Mouse (Mus musculus): ENCODE measurements around the gene Tmem136. TPM values are rescaled to one million over a fixed set of nuclear protein-coding genes. Genes with fewer than 3 reads are reported as not detected.

Tmem136 gene
- polyA plus RNA-seq, 1 experiment from 2014 or later: 9.3 TPM

- Histone ChIP-seq H3K4me1 (replicated peaks; ENCODE audit: insufficient read depth, low read length) (peaks cover 10% of the 10 kb centered on the region), H3K27ac (no peak overlapping the region)
- WGBS: 81% methylated on average over 2 of the region's 2 CpGs
Measured at GRCm38 (mm10) chr9:43102931-43103330, 13.4 kb downstream of the Tmem136 start.

GRCm38 (mm10) chr9:43101936-43102595 lies 14.3 kb downstream of the Tmem136 start:
- 62% methylated on average over 8 of the region's 8 CpGs for WGBS
- no peaks in the 10 kb centered on the region for H3K27me3 ChIP-seq (ENCODE audit: insufficient read depth, low read length)
- no peak for DNase-seq (ENCODE audit: low spot score)
- no peaks in the 10 kb centered on the region for H3K36me3 ChIP-seq (ENCODE audit: insufficient read depth, low read length)
- H3K4me1 ChIP-seq (replicated peaks; ENCODE audit: insufficient read depth, low read length): peaks cover 10% of the 10 kb centered on the region
- H3K4me2 ChIP-seq (ENCODE audit: low read length): peak overlapping the region; percentile 81
- no peak overlapping the region for H3K9ac ChIP-seq (ENCODE audit: low read depth, low read length)
- peak overlapping the region; percentile 51; the same call in 1 of the 2 replicates for H3K27ac ChIP-seq
- no peaks in the 10 kb centered on the region for H3K9me3 ChIP-seq (replicated peaks; ENCODE audit: low read length)
- ATAC-seq (replicated peaks; ENCODE audit: low FRiP score, low read depth): no peak
- H3K4me3 ChIP-seq (replicated peaks; ENCODE audit: low read depth, low read length): peak overlapping the region; percentile 20
- TF ChIP-seq CTCF (IDR thresholded peaks at IDR 0.05; ENCODE audit: low read depth): no peak

More at GRCm38 (mm10) chr9:43102931-43103330, 13.4 kb downstream of the Tmem136 start:
- DNase-seq (ENCODE audit: low spot score): no peak
- Histone ChIP-seq H3K9ac (ENCODE audit: low read depth, low read length) (peak overlapping the region; percentile 97; the same call in 1 of the 2 replicates), H3K36me3 (ENCODE audit: insufficient read depth, low read length) (no peaks in the 10 kb centered on the region), H3K4me3 (replicated peaks; ENCODE audit: low read depth, low read length) (peak overlapping the region; percentile 93), H3K9me3 (replicated peaks; ENCODE audit: low read length) (no peaks in the 10 kb centered on the region), H3K27me3 (ENCODE audit: insufficient read depth, low read length) (no peaks in the 10 kb centered on the region), H3K4me2 (ENCODE audit: low read length) (peak overlapping the region; percentile 81)
- ATAC-seq (replicated peaks; ENCODE audit: low FRiP score, low read depth): no peak
- TF ChIP-seq CTCF (IDR thresholded peaks at IDR 0.05; ENCODE audit: low read depth): no peak

GRCm38 (mm10) chr9:43098922-43099321 lies 17.4 kb downstream of the Tmem136 start:
- no peak for ATAC-seq (replicated peaks; ENCODE audit: low FRiP score, low read depth)
- Histone ChIP-seq H3K4me1 (replicated peaks; ENCODE audit: insufficient read depth, low read length) (peaks cover 15% of the 10 kb centered on the region), H3K9ac (ENCODE audit: low read depth, low read length) (no peak overlapping the region), H3K27ac (no peak overlapping the region), H3K36me3 (ENCODE audit: insufficient read depth, low read length) (no peaks in the 10 kb centered on the region), H3K4me2 (ENCODE audit: low read length) (no peak overlapping the region), H3K9me3 (replicated peaks; ENCODE audit: low read length) (no peaks in the 10 kb centered on the region), H3K27me3 (ENCODE audit: insufficient read depth, low read length) (no peaks in the 10 kb centered on the region), H3K4me3 (replicated peaks; ENCODE audit: low read depth, low read length) (no peak overlapping the region)
- WGBS: 45% methylated on average over 4 of the region's 4 CpGs
- no peak for TF ChIP-seq CTCF (IDR thresholded peaks at IDR 0.05; ENCODE audit: low read depth)
- peak; percentile 59 for DNase-seq (ENCODE audit: low spot score)

- no peak overlapping the region for H3K4me2 ChIP-seq (ENCODE audit: low read length)
- no peak overlapping the region for H3K27ac ChIP-seq
- DNase-seq (ENCODE audit: low spot score) (no peak), ATAC-seq (replicated peaks; ENCODE audit: low FRiP score, low read depth) (no peak)
- no peaks in the 10 kb centered on the region for H3K36me3 ChIP-seq (ENCODE audit: insufficient read depth, low read length)
- H3K27me3 ChIP-seq (ENCODE audit: insufficient read depth, low read length): no peaks in the 10 kb centered on the region
- no peak overlapping the region for H3K4me3 ChIP-seq (replicated peaks; ENCODE audit: low read depth, low read length)
- 88% methylated on average over 3 of the region's 3 CpGs for WGBS
- TF ChIP-seq CTCF (IDR thresholded peaks at IDR 0.05; ENCODE audit: low read depth): no peak
- H3K4me1 ChIP-seq (replicated peaks; ENCODE audit: insufficient read depth, low read length): peaks cover 14% of the 10 kb centered on the region
- H3K9me3 ChIP-seq (replicated peaks; ENCODE audit: low read length): no peaks in the 10 kb centered on the region
- no peak overlapping the region for H3K9ac ChIP-seq (ENCODE audit: low read depth, low read length)
Measured at GRCm38 (mm10) chr9:43097801-43098557, 18.4 kb downstream of the Tmem136 start.

- H3K36me3 ChIP-seq (ENCODE audit: insufficient read depth, low read length): no peaks in the 10 kb centered on the region
- DNase-seq (ENCODE audit: low spot score) (no peak), ATAC-seq (replicated peaks; ENCODE audit: low FRiP score, low read depth) (no peak)
- no peak for TF ChIP-seq CTCF (IDR thresholded peaks at IDR 0.05; ENCODE audit: low read depth)
- no peak overlapping the region for H3K27ac ChIP-seq
- H3K4me1 ChIP-seq (replicated peaks; ENCODE audit: insufficient read depth, low read length): peaks cover 7% of the 10 kb centered on the region
- H3K9me3 ChIP-seq (replicated peaks; ENCODE audit: low read length): no peaks in the 10 kb centered on the region
- H3K9ac ChIP-seq (ENCODE audit: low read depth, low read length): no peak overlapping the region
- H3K27me3 ChIP-seq (ENCODE audit: insufficient read depth, low read length): no peaks in the 10 kb centered on the region
- H3K4me2 ChIP-seq (ENCODE audit: low read length): no peak overlapping the region
- H3K4me3 ChIP-seq (replicated peaks; ENCODE audit: low read depth, low read length): no peak overlapping the region
Measured at GRCm38 (mm10) chr9:43096337-43096736, 20.0 kb downstream of the Tmem136 start.

GRCm38 (mm10) chr9:43094828-43095227 lies 21.5 kb downstream of the Tmem136 start:
- Histone ChIP-seq H3K4me2 (ENCODE audit: low read length) (no peak overlapping the region), H3K4me3 (replicated peaks; ENCODE audit: low read depth, low read length) (no peak overlapping the region), H3K27ac (no peak overlapping the region), H3K4me1 (replicated peaks; ENCODE audit: insufficient read depth, low read length) (peaks cover 7% of the 10 kb centered on the region), H3K36me3 (ENCODE audit: insufficient read depth, low read length) (no peaks in the 10 kb centered on the region), H3K9ac (ENCODE audit: low read depth, low read length) (no peak overlapping the region), H3K9me3 (replicated peaks; ENCODE audit: low read length) (no peaks in the 10 kb centered on the region), H3K27me3 (ENCODE audit: insufficient read depth, low read length) (no peaks in the 10 kb centered on the region)
- DNase-seq (ENCODE audit: low spot score) (no peak), ATAC-seq (replicated peaks; ENCODE audit: low FRiP score, low read depth) (no peak)
- TF ChIP-seq CTCF (IDR thresholded peaks at IDR 0.05; ENCODE audit: low read depth): no peak
- 80% methylated on average over 4 of the region's 4 CpGs for WGBS
